Mouse (Mus musculus): ENCODE data around the gene Tmem30b.

- no peak for TF ChIP-seq POLR2A (IDR thresholded peaks at IDR 0.05; ENCODE audit: borderline replicate concordance, insufficient read depth, low read length)
- TF ChIP-seq CTCF (IDR thresholded peaks at IDR 0.05; ENCODE audit: borderline replicate concordance, insufficient read depth, low read depth, low read length) = no peak
Observed at GRCm38 (mm10) chr12:73529131-73529530, 17.1 kb downstream of the Tmem30b start.

All from cerebellum, adult 2 months (tissue).